In the genomic region with DNA sequence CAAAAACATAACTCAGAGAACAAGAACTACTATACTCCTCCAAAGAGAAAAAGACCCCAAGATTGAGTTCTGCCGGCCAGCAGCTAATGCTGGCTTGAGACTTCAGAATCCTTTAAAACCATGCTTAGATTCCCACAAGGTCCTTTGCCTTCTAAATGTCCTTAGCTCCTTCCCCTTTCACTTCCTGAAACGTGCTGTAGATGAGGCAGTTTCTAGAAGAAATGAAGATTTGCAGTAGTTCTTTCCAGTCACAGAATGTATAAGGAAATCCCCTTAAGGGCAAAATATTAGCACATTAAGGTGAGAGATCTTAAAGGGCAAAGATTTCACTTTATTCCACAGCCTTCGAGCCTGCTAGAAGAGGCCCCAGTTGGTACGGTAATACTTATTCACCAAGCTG, we compare ENCODE assay signal across 9 mouse cellular contexts. TPM values are rescaled to one million over a fixed set of nuclear protein-coding genes. Genes with fewer than 3 reads are reported as not detected.
DNase-seq lines count a peak whose midpoint lies in the region; ATAC-seq and TF ChIP-seq lines count a peak whose summit lies in the region.
"Had no signal": no experiment of that assay in that cellular context is flagged by ENCODE, and none has a peak within 500 bp of the region (broad histone marks: within the 10 kb centered on the region; RNA-seq: fewer than 3 reads in every experiment).

No protein-coding gene starts in this region.

- 84% methylated on average over 4 of the region's 4 CpGs for WGBS in lung, embryonic 14.5 days
- 82% methylated on average over 4 of the region's 4 CpGs for WGBS in midbrain, postnatal 0 days

- H3K4me1 ChIP-seq in lung, embryonic 14.5 days (ENCODE audit: insufficient read depth), result no peaks in the 10 kb centered on the region; the same call in 1 of the 2 replicates
- H3K4me1 ChIP-seq in midbrain, postnatal 0 days (ENCODE audit: insufficient read depth, low read length), result 0 out of 2 replicates have a peak, but pooled peaks cover 5% of the 10 kb centered on the region

- TF ChIP-seq POLR2A in brain, embryonic 14.5 days (IDR thresholded peaks at IDR 0.05; ENCODE audit: borderline replicate concordance, extremely low read depth, insufficient read depth, insufficient read length, poor library complexity, severe bottlenecking), result no peak

- H3K4me3 ChIP-seq in lung, embryonic 14.5 days (ENCODE audit: low read depth, low read length), result no peak overlapping the region
- no peak overlapping the region for H3K4me3 ChIP-seq in midbrain, postnatal 0 days (ENCODE audit: low read depth, low read length)

- H3K27ac ChIP-seq in lung, embryonic 14.5 days (ENCODE audit: low read depth), result peak overlapping the region; percentile 93; the same call in 1 of the 2 replicates
- 0 out of 2 replicates have a peak overlapping the region, but pooled peaks have one; percentile 87 for H3K27ac ChIP-seq in midbrain, postnatal 0 days (ENCODE audit: low read depth, low read length)

- no peak for DNase-seq in lung, embryonic 14.5 days
- DNase-seq in lung, postnatal 14 days, result no peak
- DNase-seq in brain, embryonic 14.5 days (ENCODE audit: low read depth), result peak; percentile 2
- no peak for DNase-seq in midbrain, postnatal 0 days (ENCODE audit: low spot score)
- no peak for DNase-seq in layer of hippocampus, adult 9-11 months
- no peak for DNase-seq in frontal cortex, postnatal 36 days (ENCODE audit: low spot score in 2 of 2)
- no peak for DNase-seq in urinary bladder, adult 2 months (ENCODE audit: low spot score)
- DNase-seq: adrenal gland, postnatal 36 days had no signal

- no peak for ATAC-seq in lung, embryonic 14.5 days (ENCODE audit: insufficient read depth)
- ATAC-seq in granulocyte monocyte progenitor cell, adult 5-6 weeks (replicated peaks; ENCODE audit: poor library complexity, severe bottlenecking), result peak; percentile 20
- no peak for ATAC-seq in midbrain, postnatal 0 days (ENCODE audit: low FRiP score)

- no peaks in the 10 kb centered on the region for H3K27me3 ChIP-seq in lung, embryonic 14.5 days (ENCODE audit: insufficient read depth, low read length)
- no peaks in the 10 kb centered on the region for H3K27me3 ChIP-seq in midbrain, postnatal 0 days (ENCODE audit: insufficient read depth, low read length)

- H3K36me3 ChIP-seq in lung, embryonic 14.5 days (ENCODE audit: insufficient read depth), result peaks cover 51% of the 10 kb centered on the region
- H3K36me3 ChIP-seq in midbrain, postnatal 0 days (ENCODE audit: insufficient read depth, low read length), result peaks cover 29% of the 10 kb centered on the region

- H3K9ac ChIP-seq in lung, embryonic 14.5 days, result no peak overlapping the region
- H3K9ac ChIP-seq in midbrain, postnatal 0 days (replicated peaks; ENCODE audit: low read length, poor library complexity, severe bottlenecking), result no peak overlapping the region

- peak overlapping the region; percentile 89 for H3K4me2 ChIP-seq in lung, embryonic 14.5 days
- no peak overlapping the region for H3K4me2 ChIP-seq in midbrain, postnatal 0 days (ENCODE audit: low read depth, low read length, poor library complexity, severe bottlenecking)

- no peaks in the 10 kb centered on the region for H3K9me3 ChIP-seq in lung, embryonic 14.5 days (ENCODE audit: low read depth, low read length)
- H3K9me3 ChIP-seq in midbrain, postnatal 0 days (ENCODE audit: low read length), result no peaks in the 10 kb centered on the region

- TF ChIP-seq CTCF in lung, embryonic 14.5 days (IDR thresholded peaks at IDR 0.05; ENCODE audit: low read depth), result no peak
- no peak for TF ChIP-seq CTCF in brain, embryonic 14.5 days (IDR thresholded peaks at IDR 0.05; ENCODE audit: borderline replicate concordance, extremely low read depth, insufficient read depth, insufficient read length)
- TF ChIP-seq CTCF in midbrain, postnatal 0 days (IDR thresholded peaks at IDR 0.05), result no peak

RNA-seq across cellular contexts. Expression of a gene that starts 1.2 kb away (rescaled TPM):
- 150 and 157 TPM in 2 replicates for polyA plus RNA-seq in lung, embryonic 14.5 days (2014; fragmentation: Nextera tagmentation; extraction: Ambion mirVana)
- 93.7 and 115 TPM in 2 replicates for polyA plus RNA-seq in brain, embryonic 14.5 days (2012; rRNA removed)
- total RNA-seq in granulocyte monocyte progenitor cell, adult 5-6 weeks (2014; fragmentation: Nextera tagmentation), result 117 and 123 TPM in 2 replicates
- total RNA-seq in granulocyte monocyte progenitor cell, adult 5-6 weeks (2017), result 86.2 and 87.3 TPM in 2 replicates
- 40.6 and 45.7 TPM in 2 replicates for total RNA-seq in midbrain, postnatal 0 days (2014; rRNA removed)
- 71.8 and 77.4 TPM in 2 replicates for polyA plus RNA-seq in midbrain, postnatal 0 days (2015; fragmentation: Nextera tagmentation; extraction: Ambion mirVana)
- polyA plus RNA-seq in urinary bladder, adult 2 months (2012; rRNA removed), result 82.4 and 102 TPM in 2 replicates

RNA-seq across cellular contexts. Expression of a gene that starts 36.5 kb away (rescaled TPM):
- 20.5 and 20.8 TPM in 2 replicates for polyA plus RNA-seq in lung, embryonic 14.5 days (2014; fragmentation: Nextera tagmentation; extraction: Ambion mirVana)
- 71.0 and 80.8 TPM in 2 replicates for polyA plus RNA-seq in brain, embryonic 14.5 days (2012; rRNA removed)
- total RNA-seq in granulocyte monocyte progenitor cell, adult 5-6 weeks (2014; fragmentation: Nextera tagmentation), result 12.2 and 35.5 TPM in 2 replicates
- total RNA-seq in granulocyte monocyte progenitor cell, adult 5-6 weeks (2017), result 29.3 and 31.4 TPM in 2 replicates
- 68.9 and 95.4 TPM in 2 replicates for total RNA-seq in midbrain, postnatal 0 days (2014; rRNA removed)
- polyA plus RNA-seq in midbrain, postnatal 0 days (2015; fragmentation: Nextera tagmentation; extraction: Ambion mirVana), result 7.9 and 9.0 TPM in 2 replicates
- polyA plus RNA-seq in urinary bladder, adult 2 months (2012; rRNA removed), result 32.0 and 35.8 TPM in 2 replicates

RNA-seq across cellular contexts. Expression of a gene that starts 51.6 kb away (rescaled TPM):
- 136 and 143 TPM in 2 replicates for polyA plus RNA-seq in lung, embryonic 14.5 days (2014; fragmentation: Nextera tagmentation; extraction: Ambion mirVana)
- 93.7 and 97.7 TPM in 2 replicates for polyA plus RNA-seq in brain, embryonic 14.5 days (2012; rRNA removed)
- 35.2 and 45.3 TPM in 2 replicates for total RNA-seq in granulocyte monocyte progenitor cell, adult 5-6 weeks (2014; fragmentation: Nextera tagmentation)
- total RNA-seq in granulocyte monocyte progenitor cell, adult 5-6 weeks (2017), result 49.6 and 63.6 TPM in 2 replicates
- 101 and 111 TPM in 2 replicates for total RNA-seq in midbrain, postnatal 0 days (2014; rRNA removed)
- 230 and 246 TPM in 2 replicates for polyA plus RNA-seq in midbrain, postnatal 0 days (2015; fragmentation: Nextera tagmentation; extraction: Ambion mirVana)
- 85.5 and 91.1 TPM in 2 replicates for polyA plus RNA-seq in urinary bladder, adult 2 months (2012; rRNA removed)

RNA-seq across cellular contexts. Expression of a gene that starts 52.6 kb away (rescaled TPM):
- 236 and 257 TPM in 2 replicates for polyA plus RNA-seq in lung, embryonic 14.5 days (2014; fragmentation: Nextera tagmentation; extraction: Ambion mirVana)
- 155 and 184 TPM in 2 replicates for polyA plus RNA-seq in brain, embryonic 14.5 days (2012; rRNA removed)
- total RNA-seq in granulocyte monocyte progenitor cell, adult 5-6 weeks (2014; fragmentation: Nextera tagmentation), result 242 and 252 TPM in 2 replicates
- total RNA-seq in granulocyte monocyte progenitor cell, adult 5-6 weeks (2017), result 124 and 135 TPM in 2 replicates
- 108 and 112 TPM in 2 replicates for total RNA-seq in midbrain, postnatal 0 days (2014; rRNA removed)
- polyA plus RNA-seq in midbrain, postnatal 0 days (2015; fragmentation: Nextera tagmentation; extraction: Ambion mirVana), result 93.2 and 133 TPM in 2 replicates
- 85.2 and 100 TPM in 2 replicates for polyA plus RNA-seq in urinary bladder, adult 2 months (2012; rRNA removed)
